Mouse (Mus musculus) gastrocnemius, postnatal 36 days (tissue): Measurements from ENCODE around the gene Gucy2d. TPM values are rescaled to one million over a fixed set of nuclear protein-coding genes. Genes with fewer than 3 reads are reported as not detected.

Experiments
- DNase-seq, 2 experiments: peaks; one replicate each; pipeline ENCODE4 v3.0.0; 2022
- intact Hi-C: fragments of 180-260 bp; cut with DNase I; formaldehyde crosslinking; loops from one replicate; pipeline ENCODE4 v1.15.1; 2025
- total RNA-seq, 2 experiments: library from RNA; stranded (reverse); gene quantifications; 2 replicates each; pipeline ENCODE4 v1.2.3; 2021

Gene Gucy2d
- total RNA-seq, 2 experiments from 2014 or later = 0.26 to 0.37 TPM

DNA sequence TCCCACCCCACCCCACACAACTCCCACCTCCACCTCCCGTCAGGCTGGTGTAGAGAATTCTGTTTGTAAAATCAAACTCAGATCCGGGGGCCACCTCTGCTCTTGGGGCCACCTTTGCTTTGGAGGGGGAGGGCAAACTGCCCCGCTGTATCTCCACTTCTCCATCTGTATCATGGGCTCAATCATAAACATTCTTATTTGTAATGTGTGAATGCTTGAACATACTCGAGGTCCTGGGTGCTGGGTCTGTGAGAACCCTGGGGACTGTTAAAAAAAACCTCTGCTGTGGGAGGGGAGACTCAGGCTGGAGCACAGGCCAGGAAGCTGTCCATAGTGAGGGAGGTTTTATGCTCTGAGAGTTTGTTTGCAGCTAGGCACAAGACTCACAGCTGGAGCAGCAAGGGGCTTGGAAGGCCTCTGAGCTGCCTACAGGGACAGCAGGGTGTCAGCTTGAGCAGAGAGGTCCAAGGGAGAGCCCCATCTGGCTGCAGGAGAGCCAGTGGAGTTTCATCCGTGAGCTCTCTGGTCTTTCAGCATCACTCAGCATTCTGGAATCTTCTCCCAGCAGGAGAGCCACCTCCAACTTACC is 64.6 kb downstream of the Gucy2d start:
- DNase-seq = peak in 1 of 2 experiments; percentile 36
- intact Hi-C loops = no loop called here

- intact Hi-C loops = no loop called here
These were observed 65.4 kb downstream of the Gucy2d start for GRCm38 (mm10) chr7:98505664-98506063.

GRCm38 (mm10) chr7:98510961-98511958 is 71.0 kb downstream of the Gucy2d start:
- intact Hi-C loops = no loop called here
- no peak for DNase-seq

More at GRCm38 (mm10) chr7:98505664-98506063, 65.4 kb downstream of the Gucy2d start:
- no peak for DNase-seq

GRCm38 (mm10) chr7:98513251-98513650 is 73.0 kb downstream of the Gucy2d start:
- DNase-seq = no peak
- intact Hi-C loops = no loop called here

DNA sequence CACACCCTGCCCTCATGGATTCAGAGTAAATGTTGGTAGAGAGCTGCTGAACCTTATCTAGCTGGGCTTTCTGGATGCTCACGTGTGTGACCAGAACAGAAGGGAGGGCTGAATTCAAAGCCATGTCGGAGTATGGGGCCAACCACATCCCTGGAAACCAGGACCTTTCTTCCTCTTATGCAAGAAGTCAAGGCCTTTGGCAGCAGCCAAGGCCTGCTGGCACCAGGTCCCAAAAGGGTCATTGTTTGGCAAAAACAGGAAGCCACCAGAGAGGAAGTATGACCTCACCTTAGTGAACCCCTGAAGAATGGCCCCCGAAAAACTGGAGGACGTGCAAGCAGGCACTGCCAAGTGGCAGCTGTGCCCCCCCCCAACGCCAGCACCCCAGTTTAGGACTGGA is 82.4 kb downstream of the Gucy2d start:
- DNase-seq = no peak
- intact Hi-C loops = no loop called here

DNA sequence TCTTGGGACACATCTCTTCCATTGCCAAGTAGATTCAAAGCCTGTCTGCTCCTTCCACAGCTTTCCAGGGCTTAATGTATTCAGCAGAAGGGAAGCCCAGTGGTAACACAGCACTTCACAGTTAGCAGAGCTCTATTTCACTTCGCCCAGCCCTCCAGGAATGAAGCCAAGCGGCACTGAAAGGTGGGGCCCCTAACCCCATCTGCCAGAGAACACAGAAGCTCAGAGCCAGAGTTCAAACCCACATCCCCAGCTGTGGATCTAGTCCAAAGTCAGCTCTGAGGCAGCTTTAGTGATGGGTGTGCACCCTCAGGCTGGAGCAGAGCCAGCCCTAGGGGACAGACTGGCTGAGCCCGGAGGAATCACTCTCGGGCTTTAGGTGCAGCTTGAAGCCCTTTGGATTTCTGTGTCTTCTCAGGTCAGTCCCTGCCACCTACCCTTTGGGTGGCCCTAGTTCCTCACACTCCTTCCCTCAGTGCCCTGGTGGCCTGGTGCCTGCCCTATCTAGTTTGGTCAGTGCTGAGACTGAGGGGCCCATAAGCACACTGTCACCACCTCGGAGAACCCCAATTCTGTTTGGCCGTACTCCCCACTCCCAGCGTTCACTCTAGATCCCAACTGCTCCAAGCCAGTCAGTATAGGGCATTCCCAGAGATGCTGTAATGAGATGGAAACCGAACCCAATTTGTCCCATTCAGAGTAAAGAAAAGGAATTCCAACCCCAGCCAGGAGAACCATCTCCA is 83.0 kb downstream of the Gucy2d start:
- peak; percentile 42 to 52 for DNase-seq

GRCm38 (mm10) chr7:98523813-98524361 is 83.7 kb downstream of the Gucy2d start:
- no peak for DNase-seq

More for the DNA sequence above, 83.0 kb downstream of the Gucy2d start:
- intact Hi-C loops = no loop called here

DNA sequence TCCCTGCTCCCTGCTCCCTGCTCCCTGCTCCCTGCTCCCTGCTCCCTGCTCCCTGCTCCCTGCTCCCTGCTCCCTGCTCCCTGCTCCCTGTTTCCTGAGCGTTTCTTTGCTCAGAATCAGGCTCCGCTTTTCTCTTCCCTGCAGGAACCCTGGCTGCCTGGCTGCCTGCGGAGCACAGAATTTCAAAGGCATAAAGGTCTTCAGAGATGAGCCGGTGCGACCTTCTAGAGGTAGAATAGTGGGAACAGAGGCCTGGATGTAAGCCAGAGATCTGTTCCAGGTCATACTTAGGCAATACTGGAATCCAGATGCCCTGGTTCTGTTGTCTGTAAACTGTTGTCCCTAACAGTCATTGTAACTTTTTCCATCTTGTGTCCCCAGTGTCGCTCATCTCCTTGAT is 84.2 kb downstream of the Gucy2d start:
- intact Hi-C loops = no loop called here
- no peak for DNase-seq

More at GRCm38 (mm10) chr7:98523813-98524361, 83.7 kb downstream of the Gucy2d start:
- intact Hi-C loops = no loop called here

DNA sequence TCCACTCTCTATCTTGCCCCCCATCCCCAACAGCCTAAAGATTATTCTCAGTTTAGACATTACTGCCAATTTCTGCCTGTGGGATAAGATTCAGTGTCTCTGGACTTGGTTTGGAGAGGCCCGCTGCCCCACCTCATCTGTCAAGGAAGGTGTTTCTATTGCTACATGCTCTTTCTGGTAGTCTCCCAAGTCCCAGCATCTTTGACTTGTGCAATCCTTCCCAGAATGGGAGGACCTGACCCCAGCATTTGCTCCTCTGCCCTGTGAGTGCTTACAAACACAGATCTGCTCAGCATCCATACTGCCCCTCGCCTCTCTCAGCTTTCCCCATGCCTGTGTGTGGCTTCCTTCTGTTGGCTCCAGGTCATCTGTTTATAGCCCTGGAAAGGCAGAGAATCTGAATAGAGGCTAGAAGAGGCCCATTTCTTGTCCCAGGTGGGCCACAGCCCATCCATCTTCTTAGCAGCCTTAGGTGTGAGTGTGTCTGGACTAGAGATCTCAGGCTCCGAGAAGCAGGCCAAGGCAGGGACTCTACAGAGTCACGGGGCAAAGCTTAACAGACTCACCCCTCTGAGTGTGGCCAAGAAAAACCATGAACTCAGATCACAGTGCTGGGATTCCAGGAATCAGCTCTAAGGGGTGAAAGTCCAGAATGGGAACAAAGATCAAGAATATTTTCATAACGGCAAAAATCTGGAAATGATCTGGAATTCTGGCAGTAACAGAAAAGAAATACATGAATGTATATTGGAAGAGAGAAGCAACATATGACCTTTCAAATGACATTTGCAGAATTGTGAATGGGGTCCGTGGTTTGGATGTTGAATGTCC is 84.9 kb downstream of the Gucy2d start:
- intact Hi-C loops = no loop called here

More for the DNA sequence above, 84.9 kb downstream of the Gucy2d start:
- no peak for DNase-seq

Other genes starting within 250 kb of the Gucy2d start
- not detected for gene B3gnt6, start 240.9 kb upstream of the Gucy2d start, total RNA-seq
- 1 to 10 TPM; 4.9 to 5.3 TPM for gene Acer3, start 119.2 kb upstream of the Gucy2d start, total RNA-seq
- gene Tsku, start 79.1 kb upstream of the Gucy2d start, total RNA-seq = 1 to 10 TPM; 1.1 to 1.5 TPM
- 1 to 10 TPM; 3.7 to 5.8 TPM for gene Lrrc32, start 48.9 kb downstream of the Gucy2d start, total RNA-seq
- gene Emsy, start 216.4 kb downstream of the Gucy2d start, total RNA-seq = 10 to 100 TPM; 16.0 to 16.5 TPM